Mouse (Mus musculus) small intestine, adult 2 months (tissue): ENCODE data around the gene Gdi1.

Experiments used
- CTCF ChIP-seq: fragments of 200-500 bp; IDR thresholded peaks from 2 replicates; pipeline ENCODE4 v1.5.1; 2012; ENCODE audit warnings: low read depth, mild to moderate bottlenecking, control low read depth, inconsistent platforms, low read length, moderate library complexity, mixed read lengths; ENCODE audit not compliant: insufficient replicate concordance, insufficient read length; ENCODE audit errors: extremely low read depth
- POLR2A ChIP-seq: fragments of 200-500 bp; IDR thresholded peaks from 2 replicates; pipeline ENCODE4 v1.6.1; 2012; ENCODE audit warnings: low read depth, mild to moderate bottlenecking, control low read depth, inconsistent platforms, low read length, moderate library complexity

- no peak for TF ChIP-seq CTCF
- no peak for TF ChIP-seq POLR2A
These were observed 33.8 kb upstream of the Gdi1 start for GRCm38 (mm10) chrX:74270902-74271551.
